Mouse (Mus musculus) MEL (cell line): ENCODE data around the gene Fxn. TPM values are rescaled to one million over a fixed set of nuclear protein-coding genes. Genes with fewer than 3 reads are reported as not detected.

Experiments
- DNase-seq: peaks from one replicate; pipeline ENCODE4 v3.0.0; 2011; ENCODE audit warnings: low read depth, low spot score
- H3K27ac ChIP-seq: 2 replicates; pipeline ENCODE4 v1.5.1; 2012; ENCODE audit warnings: low read depth, mild to moderate bottlenecking, control low read depth, low read length, moderate library complexity; ENCODE audit not compliant: control insufficient read depth
- H3K27me3 ChIP-seq, 2 experiments: fragments of 150-350 bp in 1 of 2; sonication (generic) in 1 of 2; 2 replicates each; pipeline ENCODE4 v1.6.1; 2012; ENCODE audit warnings: low read length in 2 of 2, mild to moderate bottlenecking in 2 of 2, improper control_type of control experiment in 1 of 2, moderate library complexity in 1 of 2; ENCODE audit not compliant: insufficient read depth in 2 of 2, control insufficient read depth in 1 of 2
- H3K36me3 ChIP-seq, 2 experiments: 2 replicates each; pipeline ENCODE4 v1.6.1; 2012 to 2014; ENCODE audit warnings: low read length in 2 of 2, improper control_type of control experiment in 1 of 2, inconsistent platforms in 1 of 2, mild to moderate bottlenecking in 1 of 2; ENCODE audit not compliant: insufficient read depth in 2 of 2, control insufficient read depth in 1 of 2
- H3K4me1 ChIP-seq, 2 experiments: fragments of 150-350 bp in 1 of 2; sonication (generic) in 1 of 2; 2 replicates each; pipeline ENCODE4 v1.6.1; 2012; ENCODE audit warnings: low read length in 2 of 2, improper control_type of control experiment in 1 of 2, mild to moderate bottlenecking in 1 of 2; ENCODE audit not compliant: insufficient read depth in 2 of 2, control insufficient read depth in 1 of 2
- H3K4me3 ChIP-seq, 2 experiments: fragments of 150-350 bp in 1 of 2; sonication (generic) in 1 of 2; 2 replicates each; pipeline ENCODE4 v1.5.1; 2012; ENCODE audit warnings: low read depth in 2 of 2, low read length in 2 of 2, mild to moderate bottlenecking in 2 of 2, moderate library complexity in 2 of 2, control low read depth in 1 of 2, improper control_type of control experiment in 1 of 2; ENCODE audit not compliant: control insufficient read depth in 1 of 2, insufficient read depth in 1 of 2
- H3K79me2 ChIP-seq: 2 replicates; pipeline ENCODE4 v1.6.1; 2012; ENCODE audit warnings: mild to moderate bottlenecking, low read length, moderate library complexity; ENCODE audit not compliant: control insufficient read depth, poor library complexity, insufficient read depth
- H3K9ac ChIP-seq: 2 replicates; pipeline ENCODE4 v1.6.1; 2012; ENCODE audit warnings: low read depth, mild to moderate bottlenecking, control low read depth, low read length, moderate library complexity; ENCODE audit not compliant: control insufficient read depth, poor library complexity, severe bottlenecking
- H3K9me3 ChIP-seq: fragments of 150-350 bp; sonication (generic); replicated peaks from 2 replicates; pipeline ENCODE4 v1.6.1; 2012; ENCODE audit warnings: mild to moderate bottlenecking, low read length, improper control_type of control experiment, moderate library complexity; ENCODE audit not compliant: insufficient read depth
- BHLHE40 ChIP-seq: IDR thresholded peaks from 2 replicates; pipeline ENCODE4 v1.6.1; 2012; ENCODE audit warnings: low read depth, mild to moderate bottlenecking, inconsistent platforms, low read length, improper control_type of control experiment, borderline replicate concordance
- CHD1 ChIP-seq: IDR thresholded peaks from 2 replicates; pipeline ENCODE4 v1.6.1; 2012; ENCODE audit warnings: low read depth, mild to moderate bottlenecking, inconsistent platforms, low read length, improper control_type of control experiment
- CTCF ChIP-seq, 3 experiments: IDR thresholded peaks in 2 of 3; conservative IDR thresholded peaks in 1 of 3; 2 replicates each; pipeline ENCODE4 v1.5.1; 2011 to 2012; ENCODE audit warnings: low read length in 3 of 3, low read depth in 2 of 3, mild to moderate bottlenecking in 2 of 3, improper control_type of control experiment in 1 of 3, inconsistent platforms in 1 of 3, mixed read lengths in 1 of 3, moderate library complexity in 1 of 3; ENCODE audit not compliant: control insufficient read depth in 1 of 3, insufficient read depth in 1 of 3, poor library complexity in 1 of 3, severe bottlenecking in 1 of 3
- ETS1 ChIP-seq: IDR thresholded peaks from 2 replicates; pipeline ENCODE4 v1.6.1; 2012; ENCODE audit warnings: low read depth, mild to moderate bottlenecking, inconsistent platforms, low read length, improper control_type of control experiment, moderate library complexity
- GATA1 ChIP-seq: IDR thresholded peaks from 2 replicates; pipeline ENCODE4 v1.6.1; 2011; ENCODE audit warnings: low read depth, low read length, improper control_type of control experiment
- HCFC1 ChIP-seq: IDR thresholded peaks from 2 replicates; pipeline ENCODE4 v1.6.1; 2012; ENCODE audit warnings: low read depth, mild to moderate bottlenecking, inconsistent platforms, low read length, improper control_type of control experiment, moderate library complexity
- MAFK ChIP-seq: IDR thresholded peaks from 2 replicates; pipeline ENCODE4 v1.6.1; 2011; ENCODE audit warnings: low read depth, mild to moderate bottlenecking, low read length, improper control_type of control experiment, borderline replicate concordance
- MXI1 ChIP-seq: IDR thresholded peaks from 2 replicates; pipeline ENCODE4 v1.6.1; 2011; ENCODE audit warnings: mild to moderate bottlenecking, low read depth, low read length, improper control_type of control experiment
- MYC ChIP-seq: IDR thresholded peaks from 2 replicates; pipeline ENCODE4 v1.6.1; 2011; ENCODE audit warnings: low read depth, mild to moderate bottlenecking, low read length, improper control_type of control experiment, moderate library complexity
- POLR2AphosphoS2 ChIP-seq: IDR thresholded peaks from 2 replicates; pipeline ENCODE4 v1.6.1; 2011; ENCODE audit warnings: low read length, improper control_type of control experiment
- POLR2AphosphoS5 ChIP-seq: IDR thresholded peaks from 2 replicates; pipeline ENCODE4 v1.6.1; 2012; ENCODE audit warnings: low read depth, borderline replicate concordance, mild to moderate bottlenecking, inconsistent platforms, low read length, moderate library complexity, mixed read lengths
- RCOR1 ChIP-seq: IDR thresholded peaks from 2 replicates; pipeline ENCODE4 v1.6.1; 2012; ENCODE audit warnings: low read depth, mild to moderate bottlenecking, inconsistent platforms, low read length, improper control_type of control experiment
- SIN3A ChIP-seq: IDR thresholded peaks from 2 replicates; pipeline ENCODE4 v1.6.1; 2012; ENCODE audit warnings: low read length, improper control_type of control experiment, inconsistent platforms
- SMC3 ChIP-seq: IDR thresholded peaks from 2 replicates; pipeline ENCODE4 v1.6.1; 2011; ENCODE audit warnings: low read depth, low read length, improper control_type of control experiment
- TBP ChIP-seq: IDR thresholded peaks from 2 replicates; pipeline ENCODE4 v1.8.0; 2011; ENCODE audit warnings: low read depth, low read length, improper control_type of control experiment
- TCF12 ChIP-seq: IDR thresholded peaks from 2 replicates; pipeline ENCODE4 v1.6.1; 2014; ENCODE audit warnings: low read depth, mild to moderate bottlenecking, inconsistent platforms, low read length, improper control_type of control experiment, moderate library complexity
- UBTF ChIP-seq: IDR thresholded peaks from 2 replicates; pipeline ENCODE4 v1.6.1; 2012; ENCODE audit warnings: low read depth, mild to moderate bottlenecking, inconsistent platforms, low read length, improper control_type of control experiment, moderate library complexity, borderline replicate concordance; ENCODE audit not compliant: insufficient read depth
- ZC3H11A ChIP-seq: IDR thresholded peaks from 2 replicates; pipeline ENCODE4 v1.6.1; 2012; ENCODE audit warnings: low read depth, mild to moderate bottlenecking, inconsistent platforms, low read length, improper control_type of control experiment
- ZNF384 ChIP-seq: IDR thresholded peaks from 2 replicates; pipeline ENCODE4 v1.6.1; 2012; ENCODE audit warnings: low read depth, mild to moderate bottlenecking, inconsistent platforms, low read length, improper control_type of control experiment
- polyA plus RNA-seq, 2 experiments: library from polyadenylated mRNA; stranded (reverse) in 1 of 2; unstranded in 1 of 2; fragments of >175 nt in 1 of 2; fragments of >200 nt in 1 of 2; gene quantifications; 2 replicates each; pipeline versions ENCODE4 v1.2.1 to v1.2.4; 2012; ENCODE audit warnings: low replicate concordance in 2 of 2, low read depth in 1 of 2; ENCODE audit not compliant: insufficient read length in 2 of 2, insufficient read depth in 1 of 2, missing spikeins in 1 of 2
- total RNA-seq: library from RNA; depleted of rRNA; stranded (reverse); fragments of 300-350 nt; gene quantifications from 2 replicates; pipeline ENCODE4 v1.2.3, GENCODE M21; 2012

The Fxn gene
- total and polyA plus RNA-seq, 3 experiments: 53.7 to 83.7 TPM; not detected in 1

DNA sequence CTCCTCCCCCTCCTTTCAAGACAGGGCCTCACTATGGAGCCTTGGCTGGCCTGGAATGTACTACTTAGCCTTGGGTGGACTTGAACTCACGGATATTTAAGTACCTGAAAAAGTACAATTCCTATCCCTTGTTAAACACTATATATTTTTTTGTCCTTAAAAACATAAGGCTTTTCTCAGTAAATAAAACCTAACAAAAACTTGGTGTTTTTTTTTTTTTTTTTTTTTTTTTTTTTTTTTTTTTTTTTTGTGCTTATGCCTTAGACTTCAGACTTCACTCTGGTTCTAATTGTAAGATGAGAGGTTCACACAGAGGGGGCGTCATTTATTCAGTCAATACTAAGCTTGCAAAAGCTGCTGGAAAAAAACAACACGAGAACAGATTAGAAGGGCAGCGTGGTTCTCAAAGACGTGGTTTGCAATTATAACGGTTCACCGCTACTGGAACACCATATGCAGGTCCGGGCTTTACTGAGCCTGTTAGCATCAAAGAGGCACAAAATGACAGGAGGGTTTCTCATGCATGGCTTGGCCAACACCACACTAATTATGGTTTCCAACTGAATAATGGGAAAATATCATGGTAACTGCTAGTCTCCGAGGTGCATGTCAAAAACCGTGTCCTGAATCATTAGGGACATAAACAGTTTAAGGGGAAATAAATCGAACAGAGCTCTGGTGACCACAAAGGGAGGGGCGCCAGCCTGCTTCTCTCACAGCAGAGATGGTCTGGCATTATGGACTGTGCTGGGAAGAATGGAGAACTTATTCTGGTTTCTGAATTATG, 32.3 kb upstream of the Fxn start:
- Histone ChIP-seq H3K27me3 (no peaks in the 10 kb centered on the region), H3K36me3 (no peaks in the 10 kb centered on the region), H3K4me1 (no peaks in the 10 kb centered on the region), H3K4me3 (no peak overlapping the region), H3K27ac (no peak overlapping the region), H3K9me3 (no peaks in the 10 kb centered on the region), H3K79me2 (no peaks in the 10 kb centered on the region), H3K9ac (no peak overlapping the region)
- no peak for DNase-seq
- TF ChIP-seq SMC3: no peak
- TF ChIP-seq HCFC1: no peak
- TF ChIP-seq CHD1: no peak
- no peak for TF ChIP-seq GATA1
- TF ChIP-seq MXI1: no peak
- no peak for TF ChIP-seq ZNF384
- TF ChIP-seq CTCF (IDR thresholded peaks at IDR 0.05 in 2 of 3, conservative IDR thresholded peaks at IDR 0.05 in 1 of 3; ENCODE audit: control insufficient read depth in 1 of 3, insufficient read depth in 1 of 3, low read depth in 2 of 3, low read length in 3 of 3, poor library complexity in 1 of 3, severe bottlenecking in 1 of 3): no peak
- no peak for TF ChIP-seq POLR2AphosphoS2
- TF ChIP-seq SIN3A: no peak

DNA sequence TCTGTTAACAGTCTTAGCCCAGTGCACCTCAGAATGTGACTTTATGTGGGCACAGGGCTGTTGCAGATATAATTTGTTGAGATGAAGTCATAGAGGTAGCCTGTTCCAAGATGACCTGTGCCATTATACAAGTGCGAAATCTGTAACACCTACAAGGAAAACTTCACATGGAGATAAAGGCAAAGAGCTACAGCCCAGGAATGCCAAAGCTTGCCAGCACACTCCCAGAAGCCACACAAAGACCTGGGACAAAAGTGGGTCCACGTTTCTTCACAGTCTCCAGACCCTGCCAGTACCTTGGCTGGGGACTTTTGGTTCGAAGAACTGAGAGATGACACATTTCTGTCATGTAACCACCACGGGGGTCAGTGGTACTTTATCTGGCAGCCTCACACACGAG, 31.6 kb upstream of the Fxn start:
- no peaks in the 10 kb centered on the region for H3K4me1 ChIP-seq
- no peak overlapping the region for H3K27ac ChIP-seq
- H3K9me3 ChIP-seq: no peaks in the 10 kb centered on the region
- no peak for DNase-seq
- no peak overlapping the region for H3K9ac ChIP-seq
- H3K36me3 ChIP-seq: no peaks in the 10 kb centered on the region
- no peaks in the 10 kb centered on the region for H3K79me2 ChIP-seq
- TF ChIP-seq SMC3 (no peak), CTCF (IDR thresholded peaks at IDR 0.05 in 2 of 3, conservative IDR thresholded peaks at IDR 0.05 in 1 of 3; ENCODE audit: control insufficient read depth in 1 of 3, insufficient read depth in 1 of 3, low read depth in 2 of 3, low read length in 3 of 3, poor library complexity in 1 of 3, severe bottlenecking in 1 of 3) (no peak), UBTF (no peak), MYC (no peak), BHLHE40 (no peak), TBP (no peak), ETS1 (no peak), MAFK (no peak), RCOR1 (no peak), CHD1 (no peak), POLR2AphosphoS5 (no peak), TCF12 (no peak), GATA1 (no peak), ZC3H11A (no peak), MXI1 (no peak)
- H3K4me3 ChIP-seq: no peak overlapping the region
- H3K27me3 ChIP-seq: no peaks in the 10 kb centered on the region
